Mouse (Mus musculus) embryonic fibroblast, embryonic 13.5 days (primary cell): ENCODE data around the gene Astl.

Experiments used
- CTCF ChIP-seq: IDR thresholded peaks from 2 replicates; pipeline ENCODE4 v1.5.1; 2011; ENCODE audit warnings: mild to moderate bottlenecking, control low read depth, low read length, moderate library complexity, borderline replicate concordance; ENCODE audit not compliant: insufficient read depth
- POLR2A ChIP-seq: IDR thresholded peaks from 2 replicates; pipeline ENCODE4 v1.6.1; 2011; ENCODE audit warnings: low read depth, mild to moderate bottlenecking, control low read depth, low read length, moderate library complexity

- TF ChIP-seq POLR2A (no peak), CTCF (no peak)
Measured at GRCm38 (mm10) chr2:127319071-127319470, 19.4 kb upstream of the Astl start.
